Mouse (Mus musculus) embryonic fibroblast, embryonic 13.5 days (primary cell): ENCODE results near the gene Pik3cb. TPM values are rescaled to one million over a fixed set of nuclear protein-coding genes. Genes with fewer than 3 reads are reported as not detected.

ENCODE experiments used
- H3K27ac ChIP-seq: 2 replicates; pipeline ENCODE4 v1.5.1; 2012; ENCODE audit warnings: low read length, control low read depth, inconsistent platforms; ENCODE audit not compliant: insufficient read depth
- H3K4me1 ChIP-seq: 2 replicates; pipeline ENCODE4 v1.6.1; 2011; ENCODE audit warnings: low read length; ENCODE audit not compliant: control insufficient read depth, insufficient read depth
- H3K4me3 ChIP-seq: 2 replicates; pipeline ENCODE4 v1.5.1; 2011; ENCODE audit warnings: mild to moderate bottlenecking, control low read depth, low read length; ENCODE audit not compliant: insufficient read depth
- CTCF ChIP-seq: IDR thresholded peaks from 2 replicates; pipeline ENCODE4 v1.5.1; 2011; ENCODE audit warnings: mild to moderate bottlenecking, control low read depth, low read length, moderate library complexity, borderline replicate concordance; ENCODE audit not compliant: insufficient read depth
- POLR2A ChIP-seq: IDR thresholded peaks from 2 replicates; pipeline ENCODE4 v1.6.1; 2011; ENCODE audit warnings: low read depth, mild to moderate bottlenecking, control low read depth, low read length, moderate library complexity
- polyA plus RNA-seq: library from polyadenylated mRNA; stranded (reverse); fragments of >200 nt; gene quantifications from 2 replicates; pipeline ENCODE4 v1.2.4, GENCODE M21; 2011; ENCODE audit warnings: low read depth; ENCODE audit not compliant: missing spikeins, insufficient read length

Pik3cb gene
- polyA plus RNA-seq, result 5.2 and 6.7 TPM in 2 replicates

DNA sequence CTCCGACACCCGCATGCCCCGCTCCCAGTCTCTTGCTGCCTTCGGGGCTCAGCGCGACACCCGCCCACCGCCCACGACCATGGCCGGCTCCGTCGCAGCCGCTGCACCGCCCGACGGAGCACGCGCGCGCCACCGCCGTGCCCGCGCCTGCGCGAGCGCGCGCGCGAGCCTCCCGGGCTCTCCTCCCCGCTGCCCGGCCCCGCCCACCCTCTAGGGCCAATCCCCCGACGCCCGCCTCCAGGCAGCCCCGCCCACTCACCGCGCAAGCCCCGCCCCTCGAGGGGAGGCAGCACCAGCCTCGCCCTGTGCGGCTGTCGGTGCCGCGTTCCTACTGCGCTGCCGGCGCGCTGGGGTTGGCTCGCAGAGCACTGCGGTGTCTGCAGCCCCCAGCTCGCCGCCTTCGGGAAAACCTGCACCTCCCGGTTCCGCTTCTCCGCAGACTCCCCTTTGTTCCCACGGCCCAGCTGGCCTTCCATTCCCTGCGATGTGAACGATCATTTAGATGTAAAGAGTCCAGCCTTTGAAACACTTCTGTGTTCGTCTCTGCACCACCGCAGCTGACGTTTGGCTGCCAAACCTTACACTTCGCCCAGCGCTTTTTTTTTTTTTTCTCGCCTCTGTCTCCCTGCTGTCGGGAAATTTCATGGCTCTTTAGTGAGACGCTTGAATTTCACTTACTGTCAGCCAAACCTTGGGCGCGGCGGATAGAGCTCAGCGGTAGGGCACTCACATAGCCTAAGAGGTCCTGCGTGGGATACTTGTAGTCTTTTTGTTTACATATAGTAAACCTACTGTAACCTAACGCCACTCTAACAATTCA lies at the start of gene Pik3cb:
Gene Pik3cb, minus strand, starts transcription at position 559 of the 820 bp plus-strand sequence.
- TF ChIP-seq POLR2A (peak; percentile 78), CTCF (no peak)
- Histone ChIP-seq H3K27ac (no peak within 1 kb of the TSS), H3K4me1 (peaks cover 10% of the 10 kb centered on the region), H3K4me3 (peak within 1 kb of the TSS; percentile 84)

- Histone ChIP-seq H3K4me1 (no peaks in the 10 kb centered on the region), H3K27ac (no peak overlapping the region), H3K4me3 (no peak overlapping the region)
- TF ChIP-seq CTCF (no peak), POLR2A (no peak)
These were observed 42.7 kb upstream of the Pik3cb start for GRCm38 (mm10) chr9:99183043-99183670.

- no peaks in the 10 kb centered on the region for H3K4me1 ChIP-seq
- no peak for TF ChIP-seq POLR2A
- no peak for TF ChIP-seq CTCF
- H3K27ac ChIP-seq, result no peak overlapping the region
- H3K4me3 ChIP-seq, result no peak overlapping the region
These were observed 41.7 kb upstream of the Pik3cb start for GRCm38 (mm10) chr9:99182121-99182520.

DNA sequence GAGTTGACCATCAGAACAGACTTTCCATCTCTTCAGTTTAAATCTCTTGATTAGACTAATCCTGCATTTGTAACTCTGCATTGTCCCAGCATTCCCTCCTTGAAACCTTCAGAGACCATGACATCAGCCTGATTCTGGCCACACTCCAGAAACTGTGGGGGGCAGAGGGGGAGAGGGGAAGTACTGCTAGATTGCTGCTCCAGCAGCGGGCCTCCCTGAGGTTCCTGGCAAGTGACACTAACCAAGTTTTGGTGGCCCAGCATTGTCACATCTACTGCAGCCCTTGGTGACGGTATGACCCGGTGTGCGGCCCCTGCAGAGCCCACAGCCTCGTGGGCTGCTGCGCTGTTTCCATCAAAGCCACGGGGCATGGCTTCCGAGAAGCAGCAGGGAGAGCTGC lies 39.9 kb upstream of the Pik3cb start:
- Histone ChIP-seq H3K4me1 (no peaks in the 10 kb centered on the region), H3K4me3 (no peak overlapping the region), H3K27ac (no peak overlapping the region)
- TF ChIP-seq POLR2A (no peak), CTCF (no peak)

GRCm38 (mm10) chr9:99178736-99179135 lies 38.3 kb upstream of the Pik3cb start:
- H3K27ac ChIP-seq, result no peak overlapping the region

DNA sequence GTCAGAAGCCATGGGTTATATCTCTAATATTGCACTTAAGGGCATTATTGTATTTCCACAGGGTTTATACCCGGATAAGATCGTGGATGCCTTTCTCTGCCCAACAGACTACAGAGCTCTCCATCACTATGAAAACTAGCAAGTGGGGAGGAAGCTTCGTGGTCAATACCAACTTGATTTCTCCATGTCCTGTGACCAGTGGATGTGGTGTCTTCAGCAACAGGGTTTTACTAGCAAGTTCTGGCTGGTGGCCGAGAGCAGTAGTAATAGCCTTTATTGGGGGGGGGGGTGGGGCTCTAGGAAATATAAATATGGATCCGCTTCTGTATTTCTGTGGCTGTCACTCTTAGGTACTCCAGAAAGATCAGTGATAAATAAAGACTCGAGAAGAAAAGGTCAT lies 35.4 kb upstream of the Pik3cb start:
- H3K4me3 ChIP-seq, result no peak overlapping the region
- TF ChIP-seq POLR2A (no peak), CTCF (no peak)
- H3K27ac ChIP-seq, result no peak overlapping the region
- no peaks in the 10 kb centered on the region for H3K4me1 ChIP-seq

More at GRCm38 (mm10) chr9:99178736-99179135, 38.3 kb upstream of the Pik3cb start:
- Histone ChIP-seq H3K4me3 (no peak overlapping the region), H3K4me1 (no peaks in the 10 kb centered on the region)
- no peak for TF ChIP-seq POLR2A
- TF ChIP-seq CTCF, result no peak

DNA sequence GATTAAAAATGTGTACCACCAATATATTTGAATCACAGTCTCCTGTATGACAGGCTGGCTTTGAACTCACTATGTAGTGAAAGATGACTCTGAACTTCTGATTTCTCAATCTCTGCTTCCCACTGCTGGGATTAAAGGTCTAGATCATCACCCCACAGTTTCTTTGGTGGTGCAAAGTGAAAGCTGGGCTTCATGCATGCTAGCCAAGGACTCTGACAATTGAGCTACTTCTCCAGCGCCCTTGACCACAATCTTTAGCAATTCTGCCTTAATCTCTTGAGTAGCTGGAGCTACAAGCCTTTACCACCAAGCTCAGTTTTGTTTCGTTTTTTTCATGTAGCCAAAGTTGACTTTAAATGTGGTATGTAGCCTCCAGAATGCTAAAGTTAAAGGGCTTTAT lies 32.4 kb upstream of the Pik3cb start:
- no peak overlapping the region for H3K27ac ChIP-seq
- TF ChIP-seq POLR2A (no peak), CTCF (no peak)
- H3K4me1 ChIP-seq, result no peaks in the 10 kb centered on the region
- no peak overlapping the region for H3K4me3 ChIP-seq

DNA sequence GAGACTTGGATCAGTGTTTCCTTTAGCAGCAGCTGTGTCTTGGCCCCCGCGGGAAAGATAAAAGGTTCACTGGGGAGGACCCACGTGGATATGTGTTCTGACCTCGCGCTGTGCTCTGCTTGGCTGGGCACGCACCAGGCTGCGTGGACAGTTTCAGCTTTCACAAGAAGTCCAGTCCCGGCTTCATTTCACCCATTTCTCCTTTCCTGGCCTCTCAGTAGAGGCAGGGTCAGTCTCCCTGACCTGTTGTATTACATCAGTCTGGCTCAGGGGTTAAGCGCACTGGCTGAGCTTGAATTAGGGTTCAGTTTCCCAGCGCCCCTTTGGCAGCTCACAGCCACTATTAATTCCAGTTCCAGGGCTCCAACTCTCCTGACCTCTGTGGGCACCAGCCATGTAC lies 30.8 kb upstream of the Pik3cb start:
- TF ChIP-seq CTCF (no peak), POLR2A (no peak)
- H3K4me1 ChIP-seq, result peaks cover 3% of the 10 kb centered on the region; the same call in 1 of the 2 replicates

DNA sequence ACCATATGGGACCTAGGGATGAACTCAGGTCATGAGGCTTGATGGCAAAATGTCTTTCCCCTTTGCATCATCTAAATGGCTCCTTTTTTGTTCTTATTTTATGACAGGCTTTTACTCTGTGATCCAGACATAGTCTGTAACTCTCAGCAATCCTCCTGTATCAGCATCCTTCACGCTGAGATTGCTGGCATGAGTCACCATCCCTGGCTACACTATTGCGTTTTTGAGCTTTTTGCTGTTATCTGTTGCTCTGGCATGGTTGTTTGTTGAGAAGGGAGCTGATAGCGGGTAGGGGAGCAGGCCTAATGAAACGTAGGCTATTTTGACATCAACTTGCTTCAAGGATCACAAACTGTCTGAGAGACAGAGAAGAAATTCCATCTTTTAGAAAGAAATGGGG lies 28.6 kb upstream of the Pik3cb start:
- H3K4me1 ChIP-seq, result peaks cover 10% of the 10 kb centered on the region; the same call in 1 of the 2 replicates
- TF ChIP-seq POLR2A, result no peak
- TF ChIP-seq CTCF, result no peak
- H3K4me3 ChIP-seq, result no peak overlapping the region
- H3K27ac ChIP-seq, result no peak overlapping the region

More for the DNA sequence above, 30.8 kb upstream of the Pik3cb start:
- Histone ChIP-seq H3K4me3 (no peak overlapping the region), H3K27ac (no peak overlapping the region)

GRCm38 (mm10) chr9:99166946-99167345 lies 26.5 kb upstream of the Pik3cb start:
- TF ChIP-seq CTCF (no peak), POLR2A (no peak)
- H3K4me1 ChIP-seq, result peaks cover 10% of the 10 kb centered on the region; the same call in 1 of the 2 replicates
- no peak overlapping the region for H3K4me3 ChIP-seq
- no peak overlapping the region for H3K27ac ChIP-seq
